Mouse (Mus musculus): ENCODE measurements around the gene Gm10643. TPM values are rescaled to one million over a fixed set of nuclear protein-coding genes. Genes with fewer than 3 reads are reported as not detected.

Gm10643 gene
- total RNA-seq, 2 experiments from 2014 or later = 0.90 to 1.8 TPM

GRCm38 (mm10) chr8:84072321-84072720 lies 7.4 kb upstream of the Gm10643 start:
- ATAC-seq (replicated peaks; ENCODE audit: poor library complexity, severe bottlenecking) = no peak

GRCm38 (mm10) chr8:84071921-84072320 lies 7.0 kb upstream of the Gm10643 start:
- ATAC-seq (replicated peaks; ENCODE audit: poor library complexity, severe bottlenecking) = no peak

GRCm38 (mm10) chr8:84070667-84071066 lies 5.7 kb upstream of the Gm10643 start:
- no peak for ATAC-seq (replicated peaks; ENCODE audit: poor library complexity, severe bottlenecking)

GRCm38 (mm10) chr8:84070241-84070640 lies 5.3 kb upstream of the Gm10643 start:
- no peak for ATAC-seq (replicated peaks; ENCODE audit: poor library complexity, severe bottlenecking)

GRCm38 (mm10) chr8:84069750-84070149 lies 4.8 kb upstream of the Gm10643 start:
- no peak for ATAC-seq (replicated peaks; ENCODE audit: poor library complexity, severe bottlenecking)

- ATAC-seq (replicated peaks; ENCODE audit: poor library complexity, severe bottlenecking) = no peak
These were observed 4.2 kb upstream of the Gm10643 start for GRCm38 (mm10) chr8:84069169-84069568.

GRCm38 (mm10) chr8:84068316-84069035 lies 3.5 kb upstream of the Gm10643 start:
- ATAC-seq (replicated peaks; ENCODE audit: poor library complexity, severe bottlenecking) = no peak

GRCm38 (mm10) chr8:84067911-84068310 lies 3.0 kb upstream of the Gm10643 start:
- ATAC-seq (replicated peaks; ENCODE audit: poor library complexity, severe bottlenecking) = no peak

GRCm38 (mm10) chr8:84067047-84067573 lies 2.2 kb upstream of the Gm10643 start:
- ATAC-seq (replicated peaks; ENCODE audit: poor library complexity, severe bottlenecking) = peak; percentile 49

- peak; percentile 82 for ATAC-seq (replicated peaks; ENCODE audit: poor library complexity, severe bottlenecking)
These were observed 1.5 kb upstream of the Gm10643 start, which contains the start of gene Rfx1 for GRCm38 (mm10) chr8:84066291-84066930. Gene Rfx1, plus strand, starts transcription at chr8:84066834.

- ATAC-seq (replicated peaks; ENCODE audit: poor library complexity, severe bottlenecking) = no peak
These were observed 628 bp upstream of the Gm10643 start for GRCm38 (mm10) chr8:84065457-84066072.

GRCm38 (mm10) chr8:84063861-84064610 lies 901 bp downstream of the Gm10643 start:
- peak; percentile 18 for ATAC-seq (replicated peaks; ENCODE audit: poor library complexity, severe bottlenecking)

- no peak for ATAC-seq (replicated peaks; ENCODE audit: poor library complexity, severe bottlenecking)
These were observed 4.7 kb downstream of the Gm10643 start for GRCm38 (mm10) chr8:84060245-84060644.

GRCm38 (mm10) chr8:84059226-84059625 lies 5.7 kb downstream of the Gm10643 start:
- ATAC-seq (replicated peaks; ENCODE audit: poor library complexity, severe bottlenecking) = no peak

- ATAC-seq (replicated peaks; ENCODE audit: poor library complexity, severe bottlenecking) = no peak
These were observed 7.1 kb downstream of the Gm10643 start for GRCm38 (mm10) chr8:84057827-84058226.

- no peak for ATAC-seq (replicated peaks; ENCODE audit: poor library complexity, severe bottlenecking)
These were observed 11.7 kb downstream of the Gm10643 start for GRCm38 (mm10) chr8:84053229-84053628.

- ATAC-seq (replicated peaks; ENCODE audit: poor library complexity, severe bottlenecking) = no peak
These were observed 12.2 kb downstream of the Gm10643 start for GRCm38 (mm10) chr8:84052746-84053145.

GRCm38 (mm10) chr8:84048171-84048570 lies 16.8 kb downstream of the Gm10643 start:
- ATAC-seq (replicated peaks; ENCODE audit: poor library complexity, severe bottlenecking) = no peak

- no peak for ATAC-seq (replicated peaks; ENCODE audit: poor library complexity, severe bottlenecking)
These were observed 18.4 kb downstream of the Gm10643 start for GRCm38 (mm10) chr8:84046505-84046904.

- ATAC-seq (replicated peaks; ENCODE audit: poor library complexity, severe bottlenecking) = no peak
These were observed 20.0 kb downstream of the Gm10643 start, which contains the start of gene Rln3 for GRCm38 (mm10) chr8:84044900-84045299. Gene Rln3, minus strand, starts transcription at chr8:84045000.
